Mouse (Mus musculus) hindbrain, embryonic 14.5 days (tissue): Measurements from ENCODE around the gene Ube2m. TPM values are rescaled to one million over a fixed set of nuclear protein-coding genes. Genes with fewer than 3 reads are reported as not detected.

Source experiments
- ATAC-seq: fragments of 200-750 bp; cut with Nextera tagmentation; 2 replicates; pipeline ENCODE4 v1.8.0; 2017; ENCODE audit warnings: moderate number of reproducible peaks, mild to moderate bottlenecking, moderate TSS enrichment, moderate library complexity; ENCODE audit not compliant: low FRiP score
- DNase-seq: peaks from one replicate; pipeline ENCODE4 v3.0.0-alpha.2; 2015; ENCODE audit warnings: low spot score
- H3K27ac ChIP-seq: fragments of 300-500 bp; sonication (generic); 2 replicates; pipeline ENCODE4 v1.5.1; 2014; ENCODE audit warnings: mild to moderate bottlenecking, moderate library complexity
- H3K27me3 ChIP-seq: fragments of 300-500 bp; sonication (generic); 2 replicates; pipeline ENCODE4 v1.6.1; 2014; ENCODE audit warnings: mild to moderate bottlenecking, low read length, mixed read lengths; ENCODE audit not compliant: control insufficient read depth, insufficient read depth
- H3K36me3 ChIP-seq: fragments of 300-500 bp; sonication (generic); replicated peaks from 2 replicates; pipeline ENCODE4 v1.6.1; 2014; ENCODE audit not compliant: control insufficient read depth, insufficient read depth
- H3K4me1 ChIP-seq: fragments of 300-500 bp; sonication (generic); replicated peaks from 2 replicates; pipeline ENCODE4 v1.6.1; 2014; ENCODE audit warnings: antibody characterized with exemption, low read length, mixed read lengths; ENCODE audit not compliant: control insufficient read depth, insufficient read depth
- H3K4me2 ChIP-seq: fragments of 300-500 bp; sonication (generic); replicated peaks from 2 replicates; pipeline ENCODE4 v1.6.1; 2014; ENCODE audit warnings: mild to moderate bottlenecking, moderate library complexity
- H3K4me3 ChIP-seq: fragments of 300-500 bp; sonication (generic); replicated peaks from 2 replicates; pipeline ENCODE4 v1.5.1; 2014; ENCODE audit warnings: mild to moderate bottlenecking, low read length
- H3K9ac ChIP-seq: fragments of 300-500 bp; sonication (generic); 2 replicates; pipeline ENCODE4 v1.6.1; 2014
- H3K9me3 ChIP-seq: fragments of 300-500 bp; sonication (generic); 2 replicates; pipeline ENCODE4 v1.6.1; 2016; ENCODE audit warnings: low read length; ENCODE audit not compliant: control insufficient read depth
- WGBS: fragments of 180-500 bp; shearing (Covaris S2); extraction: QIAGEN DNeasy Blood & Tissue Kit; methylation state at CpG from one replicate; pipeline ENCODE4 v1.1.7; 2014; 5-methylcytosine and 5-hydroxymethylcytosine counted together
- polyA plus RNA-seq: library from polyadenylated mRNA; unstranded; fragments of >200 nt; fragmentation: Nextera tagmentation; extraction: Ambion mirVana; gene quantifications from 2 replicates; pipeline ENCODE4 v1.2.1, GENCODE M21; 2014

The Ube2m gene
- polyA plus RNA-seq, 1 experiment from 2014 or later, result 179 TPM

DNA sequence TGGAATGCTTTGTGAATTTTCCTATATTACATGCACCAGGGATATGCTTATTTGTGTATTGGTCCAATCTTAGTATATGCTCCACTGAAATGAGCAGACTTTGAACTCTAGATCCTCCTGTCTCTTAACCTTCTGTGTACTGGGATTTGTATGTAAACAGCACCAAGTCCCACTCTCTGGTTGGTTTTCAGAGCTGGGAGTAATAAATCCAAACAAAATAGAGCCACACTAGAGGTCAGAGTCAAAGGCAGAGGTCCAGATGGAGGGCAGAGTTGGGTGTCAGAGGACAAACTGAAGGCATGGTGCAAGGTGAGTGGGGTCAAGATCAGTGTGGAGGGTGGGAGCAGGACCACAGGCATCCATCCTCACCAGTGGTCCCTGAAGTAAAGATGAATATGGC is 42.2 kb downstream of the Ube2m start:
- H3K36me3 ChIP-seq, result no peaks in the 10 kb centered on the region
- no peak overlapping the region for H3K27ac ChIP-seq
- H3K4me2 ChIP-seq, result no peak overlapping the region
- H3K9ac ChIP-seq, result no peak overlapping the region
- ATAC-seq (no peak), DNase-seq (no peak)
- no peaks in the 10 kb centered on the region for H3K9me3 ChIP-seq
- H3K4me1 ChIP-seq, result no peaks in the 10 kb centered on the region
- H3K27me3 ChIP-seq, result no peaks in the 10 kb centered on the region
- H3K4me3 ChIP-seq, result no peak overlapping the region

DNA sequence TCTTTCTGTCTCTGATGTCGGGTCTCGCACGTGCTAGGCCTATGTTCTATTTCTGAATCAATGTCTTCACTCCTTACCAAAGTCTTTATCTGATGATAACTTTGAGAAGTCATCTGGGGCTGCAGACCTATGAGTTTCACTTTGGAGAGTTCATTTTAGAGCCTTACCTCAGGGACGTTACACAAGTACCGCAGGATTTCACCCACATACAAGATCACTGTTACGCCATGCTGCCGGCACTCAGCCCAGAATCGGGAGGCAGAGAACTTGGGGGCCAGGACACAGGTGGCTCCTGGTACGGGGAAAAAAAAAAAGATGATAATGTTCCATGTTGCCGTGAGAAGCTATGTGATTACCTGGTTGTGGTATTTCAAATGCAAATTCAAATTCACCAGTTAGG is 44.9 kb downstream of the Ube2m start:
- no peak overlapping the region for H3K4me3 ChIP-seq
- ATAC-seq (no peak), DNase-seq (no peak)
- no peak overlapping the region for H3K9ac ChIP-seq
- no peaks in the 10 kb centered on the region for H3K36me3 ChIP-seq
- no peaks in the 10 kb centered on the region for H3K27me3 ChIP-seq
- WGBS, result 89% methylated on average over 10 of the region's 10 CpGs
- no peaks in the 10 kb centered on the region for H3K4me1 ChIP-seq
- no peak overlapping the region for H3K27ac ChIP-seq
- no peaks in the 10 kb centered on the region for H3K9me3 ChIP-seq
- no peak overlapping the region for H3K4me2 ChIP-seq

DNA sequence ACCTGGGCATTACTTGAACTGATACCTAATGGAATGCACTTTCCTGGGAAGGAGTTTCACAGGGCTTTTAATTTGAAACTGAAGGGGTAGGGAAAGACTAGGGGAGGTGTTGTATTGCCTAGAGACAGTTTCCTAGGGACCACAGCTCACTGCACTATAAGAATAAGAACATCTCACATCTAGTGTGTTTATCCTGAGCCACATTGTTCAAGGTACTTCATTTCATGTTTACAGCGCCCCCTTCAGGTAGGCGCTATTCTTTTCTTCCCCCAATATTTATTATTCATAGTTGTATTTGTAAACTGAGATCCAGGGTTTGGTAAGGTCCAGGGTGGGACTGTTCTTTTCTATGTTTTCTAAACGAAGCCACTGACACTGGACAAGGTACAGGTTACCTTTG is 45.9 kb downstream of the Ube2m start:
- Histone ChIP-seq H3K4me3 (no peak overlapping the region), H3K27me3 (no peaks in the 10 kb centered on the region), H3K27ac (no peak overlapping the region), H3K36me3 (no peaks in the 10 kb centered on the region), H3K9me3 (no peaks in the 10 kb centered on the region), H3K4me2 (no peak overlapping the region), H3K9ac (no peak overlapping the region), H3K4me1 (no peaks in the 10 kb centered on the region)
- DNase-seq (no peak), ATAC-seq (no peak)
- whole genome bisulfite sequencing, result 6% methylated on average over 3 of the region's 3 CpGs

DNA sequence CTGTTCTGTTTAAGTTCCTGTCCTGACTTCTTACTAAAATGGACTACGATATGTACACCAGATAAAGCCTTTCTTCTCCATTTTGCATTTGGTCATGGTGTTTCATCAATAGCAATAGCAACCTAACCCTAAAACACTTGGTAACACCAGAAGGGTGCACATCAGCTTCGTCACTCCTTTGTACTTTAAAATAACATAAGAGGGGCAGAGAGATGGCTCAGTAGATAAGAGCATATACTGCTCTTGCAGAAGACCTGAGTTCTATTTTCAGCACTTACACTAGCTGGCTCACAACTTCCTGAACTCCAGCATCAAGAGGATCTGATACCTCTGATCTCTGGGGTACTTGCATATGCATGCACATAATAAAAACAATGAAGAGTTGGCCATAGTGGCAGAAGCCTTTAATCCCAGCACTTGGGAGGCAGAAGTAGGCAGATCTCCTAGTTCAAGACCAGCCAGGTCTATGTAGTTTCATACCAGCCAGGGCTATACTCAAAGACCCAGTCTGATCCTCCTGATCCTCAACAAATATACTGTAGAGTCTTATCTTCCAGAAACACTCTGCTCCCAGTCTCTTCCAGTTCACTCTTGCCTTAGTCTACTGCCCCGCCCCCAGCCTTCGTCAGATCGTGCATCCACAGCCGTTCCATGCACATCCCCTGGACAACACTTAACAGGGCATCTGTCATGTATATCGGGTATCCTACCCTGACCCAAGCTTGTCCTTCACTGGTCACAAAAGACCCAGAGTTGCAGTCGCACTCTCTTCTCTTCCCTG is 50.5 kb downstream of the Ube2m start:
- Histone ChIP-seq H3K9ac (no peak overlapping the region), H3K27ac (no peak overlapping the region), H3K27me3 (no peaks in the 10 kb centered on the region), H3K4me2 (no peak overlapping the region), H3K4me1 (no peaks in the 10 kb centered on the region), H3K4me3 (no peak overlapping the region), H3K9me3 (no peaks in the 10 kb centered on the region), H3K36me3 (0 out of 2 replicates have a peak, but pooled peaks cover 5% of the 10 kb centered on the region)
- WGBS, result 86% methylated on average over 8 of the region's 8 CpGs
- ATAC-seq, result no peak
- no peak for DNase-seq

DNA sequence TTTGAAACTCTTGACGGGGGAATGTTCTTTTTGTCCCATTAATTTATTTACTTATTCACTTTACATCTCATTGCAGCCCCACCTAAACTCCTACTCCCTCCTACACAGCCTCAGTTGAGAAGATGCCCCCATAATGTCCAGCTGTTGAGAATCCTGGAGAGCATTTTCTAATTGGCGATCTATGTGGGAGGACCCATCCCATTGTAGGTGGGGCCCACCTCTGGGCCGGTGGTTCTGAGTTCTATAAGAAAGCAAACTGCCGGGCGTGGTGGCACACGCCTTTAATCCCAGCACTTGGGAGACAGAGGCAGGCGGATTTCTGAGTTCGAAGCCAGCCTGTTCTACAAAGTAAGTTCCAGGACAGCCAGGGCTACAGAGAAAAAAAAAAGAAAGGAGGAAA is 51.2 kb downstream of the Ube2m start:
- WGBS, result 88% methylated on average over 8 of the region's 8 CpGs

DNA sequence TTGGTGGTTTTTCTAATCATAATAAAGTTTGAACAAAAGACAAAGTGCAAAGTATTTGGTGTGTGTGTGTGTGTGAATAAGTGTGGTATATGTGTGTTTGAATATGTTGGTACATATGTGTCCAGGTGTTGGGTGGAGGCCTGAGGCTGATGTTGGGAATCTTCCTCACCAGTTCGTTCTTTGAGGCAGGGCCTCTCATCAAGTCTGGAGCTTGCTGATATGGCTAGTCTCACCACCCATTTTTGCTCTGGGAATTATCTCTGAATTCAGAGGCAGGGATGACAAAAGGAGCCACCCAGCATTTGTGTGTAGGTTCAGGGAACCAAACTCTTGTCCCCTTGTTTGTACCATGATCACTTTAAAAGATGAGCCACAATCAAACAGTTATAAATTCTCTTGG is 52.4 kb downstream of the Ube2m start:
- no peaks in the 10 kb centered on the region for H3K9me3 ChIP-seq
- H3K4me1 ChIP-seq, result no peaks in the 10 kb centered on the region
- H3K9ac ChIP-seq, result no peak overlapping the region
- WGBS, result 94% methylated on average over 1 of the region's 1 CpGs
- H3K4me3 ChIP-seq, result no peak overlapping the region
- 0 out of 2 replicates have a peak, but pooled peaks cover 6% of the 10 kb centered on the region for H3K36me3 ChIP-seq
- H3K27ac ChIP-seq, result no peak overlapping the region
- H3K4me2 ChIP-seq, result no peak overlapping the region
- no peaks in the 10 kb centered on the region for H3K27me3 ChIP-seq
- no peak for DNase-seq
- no peak for ATAC-seq

More for the DNA sequence above, 51.2 kb downstream of the Ube2m start:
- DNase-seq, result no peak
- no peak overlapping the region for H3K4me3 ChIP-seq
- no peaks in the 10 kb centered on the region for H3K4me1 ChIP-seq
- H3K27me3 ChIP-seq, result no peaks in the 10 kb centered on the region
- H3K9me3 ChIP-seq, result no peaks in the 10 kb centered on the region
- H3K9ac ChIP-seq, result no peak overlapping the region
- ATAC-seq, result no peak
- 0 out of 2 replicates have a peak, but pooled peaks cover 6% of the 10 kb centered on the region for H3K36me3 ChIP-seq
- H3K4me2 ChIP-seq, result no peak overlapping the region
- no peak overlapping the region for H3K27ac ChIP-seq

Other genes starting within 250 kb of the Ube2m start
- 27.7 and 31.0 TPM in 2 replicates for gene Zscan18, start 234.6 kb downstream of the Ube2m start, polyA plus RNA-seq
- 30.8 and 31.5 TPM in 2 replicates for gene Zfp329, start 219.4 kb downstream of the Ube2m start, polyA plus RNA-seq
- 26.9 and 27.7 TPM in 2 replicates for gene Zfp110, start 203.5 kb downstream of the Ube2m start, polyA plus RNA-seq
- 7.8 and 9.1 TPM in 2 replicates for gene Zfp128, start 157.1 kb downstream of the Ube2m start, polyA plus RNA-seq
- 10.5 and 13.0 TPM in 2 replicates for gene Zscan22, start 140.5 kb downstream of the Ube2m start, polyA plus RNA-seq
- 671 and 781 TPM in 2 replicates for gene Rps5, start 116.0 kb downstream of the Ube2m start, polyA plus RNA-seq
- 0.87 and 0.95 TPM in 2 replicates for gene Rnf225, start 110.9 kb downstream of the Ube2m start, polyA plus RNA-seq
- gene Zfp324, start 72.4 kb downstream of the Ube2m start, polyA plus RNA-seq, result 12.2 and 13.9 TPM in 2 replicates
- gene Zfp446, start 60.4 kb downstream of the Ube2m start, polyA plus RNA-seq, result 6.6 and 8.9 TPM in 2 replicates
- 0.14 and 0.29 TPM in 2 replicates for gene Slc27a5, start 40.1 kb downstream of the Ube2m start, polyA plus RNA-seq
- 268 and 271 TPM in 2 replicates for gene Trim28, start 39.2 kb downstream of the Ube2m start, polyA plus RNA-seq
- 37.9 and 40.8 TPM in 2 replicates for gene Zbtb45, start 28.2 kb downstream of the Ube2m start, polyA plus RNA-seq
- 173 and 184 TPM in 2 replicates for gene Chmp2a, start 3.5 kb downstream of the Ube2m start, polyA plus RNA-seq
- gene Mzf1, start 16.5 kb upstream of the Ube2m start, polyA plus RNA-seq, result 6.2 and 6.4 TPM in 2 replicates
- gene Vmn1r85, start 56.9 kb upstream of the Ube2m start, polyA plus RNA-seq, result 0.11 and 0.21 TPM in 2 replicates
- not detected in 2 replicates for gene Vmn1r86, start 81.6 kb upstream of the Ube2m start, polyA plus RNA-seq
- not detected in 2 replicates for gene Vmn1r87, start 101.9 kb upstream of the Ube2m start, polyA plus RNA-seq
- not detected in 2 replicates for gene Vmn1r88, start 121.3 kb upstream of the Ube2m start, polyA plus RNA-seq
- not detected in 2 replicates for gene Vmn1r89, start 174.7 kb upstream of the Ube2m start, polyA plus RNA-seq
- gene Lig1, start 239.0 kb upstream of the Ube2m start, polyA plus RNA-seq, result 32.7 and 37.7 TPM in 2 replicates
- 4.6 and 6.2 TPM in 2 replicates for gene Zswim9, start 240.4 kb upstream of the Ube2m start, polyA plus RNA-seq